Comparison of ENCODE assay signal across 14 mouse cellular contexts in the genomic region with DNA sequence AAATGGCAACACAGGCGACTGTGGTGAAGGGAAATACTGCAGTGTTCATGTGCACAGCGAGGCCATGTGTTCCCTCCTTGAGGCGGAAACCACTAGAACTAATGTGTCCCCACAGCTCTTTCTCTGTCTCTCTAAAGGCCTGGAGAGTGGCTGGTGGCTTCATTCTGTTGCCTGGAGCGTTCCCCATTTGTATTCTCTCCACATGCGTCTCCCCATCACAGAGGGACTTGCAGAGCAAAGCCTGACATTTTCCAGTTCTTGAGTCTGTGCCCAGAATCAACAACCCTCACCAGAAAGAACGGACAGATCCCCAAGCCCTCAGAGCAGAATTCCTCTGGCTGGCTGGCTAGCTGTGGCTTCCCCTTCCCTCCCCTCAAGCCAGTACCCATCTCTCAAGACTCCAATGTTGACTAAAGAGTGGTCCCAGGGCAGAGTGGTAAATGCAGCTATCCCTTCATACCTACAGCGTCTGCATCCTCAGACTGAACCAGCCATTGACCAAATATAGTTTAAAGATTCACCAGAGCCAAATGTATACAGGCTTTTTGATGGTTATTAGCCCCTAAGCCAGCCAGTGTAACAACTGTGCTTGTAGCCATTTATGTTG.
A peak's percentile ranks its signal among the peaks of the same experiment; 100 is the strongest.
DNase-seq lines count a peak whose midpoint lies in the region; ATAC-seq lines count a peak whose summit lies in the region.
"Had no signal": no experiment of that assay in that cellular context is flagged by ENCODE, and none has a peak within 500 bp of the region (broad histone marks: within the 10 kb centered on the region; RNA-seq: fewer than 3 reads in every experiment).

No protein-coding gene starts in this region.

- no peaks in the 10 kb centered on the region for H3K9me3 ChIP-seq in midbrain, embryonic 13.5 days
- H3K9me3 ChIP-seq in midbrain, embryonic 10.5 days (replicated peaks), result no peaks in the 10 kb centered on the region
- H3K9me3 ChIP-seq: embryonic facial prominence, embryonic 15.5 days had no signal

- H3K36me3 ChIP-seq in midbrain, embryonic 13.5 days, result no peaks in the 10 kb centered on the region
- no peaks in the 10 kb centered on the region for H3K36me3 ChIP-seq in midbrain, embryonic 10.5 days
- H3K36me3 ChIP-seq: embryonic facial prominence, embryonic 15.5 days had no signal

- H3K9ac ChIP-seq in midbrain, embryonic 13.5 days (replicated peaks), result no peak overlapping the region
- H3K9ac ChIP-seq: embryonic facial prominence, embryonic 15.5 days had no signal

- no peak overlapping the region for H3K4me3 ChIP-seq in midbrain, embryonic 13.5 days (replicated peaks)
- no peak overlapping the region for H3K4me3 ChIP-seq in midbrain, embryonic 10.5 days
- H3K4me3 ChIP-seq: embryonic facial prominence, embryonic 15.5 days had no signal

- DNase-seq in cerebellum, adult 9-11 months, result peak; percentile 65
- no peak for DNase-seq in midbrain, embryonic 10.5 days (ENCODE audit: low spot score)
- DNase-seq in left cerebral cortex, adult 9 months (ENCODE audit: low spot score in 2 of 2), result peak; percentile 40 to 50
- DNase-seq in right cerebral cortex, postnatal 36 days (ENCODE audit: low spot score in 2 of 2), result peak; percentile 31 to 45
- DNase-seq in adrenal gland, adult 8-10 months, result no peak
- no peak for DNase-seq in retina, embryonic 14.5 days (ENCODE audit: low spot score)
- DNase-seq: cerebellum, adult 11 months; kidney, postnatal 14 days; liver; lung, postnatal 14 days; thymus, adult 2 months had no signal

- ATAC-seq in cerebellum, adult (ENCODE audit: insufficient number of reproducible peaks, low FRiP score, low TSS enrichment), result no peak
- peak; percentile 11; the same call in 1 of the 2 replicates for ATAC-seq in midbrain, embryonic 13.5 days

- 77% methylated on average over 7 of the region's 7 CpGs for WGBS in midbrain, embryonic 13.5 days
- 85% methylated on average over 7 of the region's 7 CpGs for WGBS in midbrain, embryonic 10.5 days

- no peak overlapping the region for H3K4me2 ChIP-seq in midbrain, embryonic 13.5 days (replicated peaks)
- H3K4me2 ChIP-seq: embryonic facial prominence, embryonic 15.5 days had no signal

- 0 out of 2 replicates have a peak, but pooled peaks cover 11% of the 10 kb centered on the region for H3K4me1 ChIP-seq in midbrain, embryonic 13.5 days (replicated peaks)
- peaks cover 10% of the 10 kb centered on the region for H3K4me1 ChIP-seq in midbrain, embryonic 10.5 days
- H3K4me1 ChIP-seq: embryonic facial prominence, embryonic 15.5 days had no signal

- peak overlapping the region; percentile 1; the same call in 1 of the 2 replicates for H3K27ac ChIP-seq in midbrain, embryonic 13.5 days
- no peak overlapping the region for H3K27ac ChIP-seq in midbrain, embryonic 10.5 days (replicated peaks)
- H3K27ac ChIP-seq: embryonic facial prominence, embryonic 15.5 days had no signal

- no peaks in the 10 kb centered on the region for H3K27me3 ChIP-seq in midbrain, embryonic 13.5 days
- H3K27me3 ChIP-seq in midbrain, embryonic 10.5 days (ENCODE audit: low read depth, poor library complexity, severe bottlenecking), result no peaks in the 10 kb centered on the region
- H3K27me3 ChIP-seq: embryonic facial prominence, embryonic 15.5 days had no signal

Comparison
In these comparisons a context has a peak if more than half of its experiments do, and no peak if none do; other contexts are left out.
1. DNase-seq: peak in cerebellum, adult 9-11 months (single experiment), left cerebral cortex, adult 9 months (2 of 2) and right cerebral cortex, postnatal 36 days (2 of 2); none in midbrain, embryonic 10.5 days (single experiment), adrenal gland, adult 8-10 months (single experiment) and retina, embryonic 14.5 days (single experiment).